Comparison of ENCODE assay signal across 8 mouse cellular contexts in genomic region chr5:100845848-100846598, GRCm38 (mm10). TPM values are rescaled to one million over a fixed set of nuclear protein-coding genes. Genes with fewer than 3 reads are reported as not detected.
DNase-seq lines count a peak whose midpoint lies in the region; ATAC-seq lines count a peak whose summit lies in the region.

No protein-coding gene starts in this region.

- intact Hi-C loops in gastrocnemius, postnatal 14 days (cut with DNase I; ENCODE audit: low total_unique reads) = no loop called here
- intact Hi-C loops in left cerebral cortex, postnatal 36 days (cut with DNase I) = loop anchor here (2.0 to 10.0 kb wide), 2 partner anchors 47 to 819 kb away; partner anchors contain the start of genes Helq, Mrps18c and Nkx6-1

- peak; percentile 54 for DNase-seq in T-cell, adult 2 months (ENCODE audit: low spot score)
- peak; percentile 52 to 64 for DNase-seq in cerebellum, postnatal 36 days
- peak; percentile 67 for DNase-seq in gastrocnemius, postnatal 14 days
- peak; percentile 64 to 69 for DNase-seq in left cerebral cortex, postnatal 36 days (ENCODE audit: low spot score in 2 of 2)
- peak; percentile 48 for DNase-seq in mesoderm, embryonic 11.5 days (ENCODE audit: low read depth, low spot score)
- peak; percentile 60 for DNase-seq in right cerebral cortex, postnatal 25 days
- peak; percentile 84 to 88 for DNase-seq in urinary bladder, postnatal 36 days (ENCODE audit: low spot score in 2 of 2)

- peak; percentile 78 for ATAC-seq in inflammation-experienced regulatory T-cells, adult 6 months

RNA-seq across cellular contexts. Expression of gene Gpat3, which starts 0.5 kb away (rescaled TPM):
- 1 to 10 TPM; 3.9 to 4.6 TPM for total RNA-seq in gastrocnemius, postnatal 14 days (2021)
- 1 to 10 TPM in 2 of 3 experiments, under 1 TPM in 1; 0.74 to 2.4 (median 2.3) TPM for polyA plus RNA-seq in inflammation-experienced regulatory T-cells, adult 6 months (2017; shearing (Covaris generic))
- total RNA-seq in left cerebral cortex, postnatal 36 days (2021) = 1 to 10 TPM; 2.6 to 4.5 TPM

RNA-seq across cellular contexts. Expression of gene Abraxas1, which starts 25.3 kb away (rescaled TPM):
- total RNA-seq in gastrocnemius, postnatal 14 days (2021) = 1 to 10 TPM; 5.3 to 5.7 TPM
- polyA plus RNA-seq in inflammation-experienced regulatory T-cells, adult 6 months (2017; shearing (Covaris generic)) = 10 to 100 TPM; 16.4 to 30.6 (median 28.2) TPM
- total RNA-seq in left cerebral cortex, postnatal 36 days (2021) = 1 to 10 TPM; 7.1 to 7.3 TPM

RNA-seq across cellular contexts. Expression of gene Mrps18c, which starts 47.6 kb away (rescaled TPM):
- 10 to 100 TPM; 72.2 to 76.4 TPM for total RNA-seq in gastrocnemius, postnatal 14 days (2021)
- polyA plus RNA-seq in inflammation-experienced regulatory T-cells, adult 6 months (2017; shearing (Covaris generic)) = 100 to 1,000 TPM; 152 to 208 (median 162) TPM
- 10 to 100 TPM; 49.4 to 50.8 TPM for total RNA-seq in left cerebral cortex, postnatal 36 days (2021)

RNA-seq across cellular contexts. Expression of gene Helq, which starts 47.6 kb away (rescaled TPM):
- total RNA-seq in gastrocnemius, postnatal 14 days (2021) = 1 to 10 TPM; 4.1 to 5.9 TPM
- polyA plus RNA-seq in inflammation-experienced regulatory T-cells, adult 6 months (2017; shearing (Covaris generic)) = 10 to 100 TPM; 11.7 to 17.9 (median 17.4) TPM
- total RNA-seq in left cerebral cortex, postnatal 36 days (2021) = 10 to 100 TPM; 15.3 to 19.8 TPM

Comparison
In these comparisons a context has a peak if more than half of its experiments do, and no peak if none do; other contexts are left out.
1. Peak in every context shown above with its lines: DNase-seq and ATAC-seq.